Mouse (Mus musculus): ENCODE measurements around the gene Golga5.

DNA sequence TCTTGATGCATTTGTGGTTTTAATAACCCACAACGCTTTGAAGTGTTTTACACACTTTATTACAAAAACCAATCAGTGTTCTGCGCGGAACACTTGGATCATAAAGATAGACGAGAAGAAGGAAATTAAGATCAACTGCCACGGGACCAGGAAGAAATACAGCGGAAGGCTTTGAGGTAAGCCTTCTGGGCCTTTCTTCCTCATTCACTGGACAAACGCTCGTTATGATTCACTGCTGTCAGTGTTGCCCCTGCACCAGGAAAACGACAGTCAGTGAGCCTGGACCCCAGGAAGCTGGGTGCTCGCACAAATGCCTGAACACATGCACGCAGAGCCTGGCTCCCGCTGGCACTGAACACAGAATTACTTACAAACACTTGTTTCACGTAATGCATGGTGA is 48.7 kb downstream of the Golga5 start:
- TF ChIP-seq CTCF (IDR thresholded peaks at IDR 0.05) (no peak), EP300 (IDR thresholded peaks at IDR 0.05) (no peak)

All from lung, postnatal 0 days (tissue).